Mouse (Mus musculus): ENCODE results near the gene Serpina3m.

DNA sequence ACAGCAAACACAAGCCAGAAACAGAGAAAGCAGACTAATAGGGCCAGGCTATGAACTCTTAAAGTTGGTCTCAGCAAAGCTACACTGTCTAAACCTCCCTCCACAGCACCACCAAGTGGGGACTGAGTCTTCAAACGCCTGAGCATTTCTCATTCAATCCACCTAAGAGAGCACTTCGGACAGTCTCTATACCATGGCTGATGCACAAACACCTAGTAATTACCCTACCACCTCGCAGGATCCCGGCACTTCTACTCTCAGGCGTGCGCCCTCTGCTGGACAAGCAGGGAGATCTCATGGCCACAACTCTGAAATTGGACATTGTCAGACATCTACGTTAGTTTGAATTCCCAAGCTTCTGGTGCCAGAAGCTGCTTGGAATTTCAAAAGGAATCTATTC, 88.6 kb downstream of the Serpina3m start:
- TF ChIP-seq CTCF (IDR thresholded peaks at IDR 0.05; ENCODE audit: borderline replicate concordance, insufficient read depth, low read length) (peak; percentile 54; the same call in 1 of the 2 replicates), POLR2A (IDR thresholded peaks at IDR 0.05; ENCODE audit: low read depth, low read length) (no peak)
